Mouse (Mus musculus): ENCODE measurements around the gene Galnt7.

Galnt7 gene

GRCm38 (mm10) chr8:57487441-57488155, 165.2 kb downstream of the Galnt7 start, which contains the start of gene Sap30:
TSS of gene Sap30 (minus strand) at chr8:57487860.
- in situ Hi-C loops (cut with MboI; ENCODE audit: low pct_unique_long_range_greater_than_20kb in 1 of 2, low sequenced_read_pairs in 2 of 2, unreplicated experiment in 1 of 2): no loop called here

- in situ Hi-C loops (cut with MboI; ENCODE audit: low pct_unique_long_range_greater_than_20kb in 1 of 2, low sequenced_read_pairs in 2 of 2, unreplicated experiment in 1 of 2): no loop called here
Observed at GRCm38 (mm10) chr8:57486491-57487440, 166.1 kb downstream of the Galnt7 start.

GRCm38 (mm10) chr8:57480606-57481005, 172.2 kb downstream of the Galnt7 start:
- in situ Hi-C loops (cut with MboI; ENCODE audit: low pct_unique_long_range_greater_than_20kb in 1 of 2, low sequenced_read_pairs in 2 of 2, unreplicated experiment in 1 of 2): no loop called here

- in situ Hi-C loops (cut with MboI; ENCODE audit: low pct_unique_long_range_greater_than_20kb in 1 of 2, low sequenced_read_pairs in 2 of 2, unreplicated experiment in 1 of 2): no loop called here
Observed at GRCm38 (mm10) chr8:57479700-57480099, 173.1 kb downstream of the Galnt7 start.

GRCm38 (mm10) chr8:57478406-57478805, 174.4 kb downstream of the Galnt7 start:
- in situ Hi-C loops (cut with MboI; ENCODE audit: low pct_unique_long_range_greater_than_20kb in 1 of 2, low sequenced_read_pairs in 2 of 2, unreplicated experiment in 1 of 2): no loop called here
